Mouse (Mus musculus) frontal cortex, postnatal 14 days (tissue): Measurements from ENCODE around the gene Slc6a3.

Experiments used
- DNase-seq, 2 experiments: peaks; one replicate each; pipeline ENCODE4 v3.0.0; 2022; ENCODE audit warnings: low spot score in 2 of 2

Slc6a3 gene

DNA sequence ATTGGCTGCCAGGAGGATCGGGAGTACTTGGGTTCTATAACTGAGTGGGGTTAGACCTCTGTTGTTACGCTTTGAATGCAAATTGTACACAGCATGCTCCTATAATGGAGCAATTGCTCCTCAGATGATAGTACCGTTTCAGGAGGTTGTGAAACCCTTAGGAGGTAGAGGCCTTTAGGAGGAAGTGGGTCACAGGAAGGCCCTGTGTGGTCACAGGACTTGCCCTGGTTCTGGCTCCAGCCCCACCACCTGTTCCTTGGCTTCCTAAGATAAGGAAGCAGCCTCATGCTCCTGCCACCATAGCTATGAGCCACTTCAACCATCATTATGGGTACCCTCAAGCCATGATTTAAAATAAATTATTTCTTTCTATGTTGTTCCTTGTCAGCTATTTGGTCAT lies 54.9 kb downstream of the Slc6a3 start:
- no peak for DNase-seq

- no peak for DNase-seq
Measured at GRCm38 (mm10) chr13:73592546-73592945, 56.0 kb downstream of the Slc6a3 start.

GRCm38 (mm10) chr13:73596276-73596675 lies 59.7 kb downstream of the Slc6a3 start:
- no peak for DNase-seq

- no peak for DNase-seq
Measured at GRCm38 (mm10) chr13:73600217-73600616, 63.7 kb downstream of the Slc6a3 start.

GRCm38 (mm10) chr13:73603046-73603445 lies 66.5 kb downstream of the Slc6a3 start:
- no peak for DNase-seq

- DNase-seq = peak; percentile 94 to 98
Measured at GRCm38 (mm10) chr13:73603522-73604155, 67.1 kb downstream of the Slc6a3 start, which contains the start of gene Clptm1l. Clptm1l (plus strand) TSS chr13:73604006.

DNA sequence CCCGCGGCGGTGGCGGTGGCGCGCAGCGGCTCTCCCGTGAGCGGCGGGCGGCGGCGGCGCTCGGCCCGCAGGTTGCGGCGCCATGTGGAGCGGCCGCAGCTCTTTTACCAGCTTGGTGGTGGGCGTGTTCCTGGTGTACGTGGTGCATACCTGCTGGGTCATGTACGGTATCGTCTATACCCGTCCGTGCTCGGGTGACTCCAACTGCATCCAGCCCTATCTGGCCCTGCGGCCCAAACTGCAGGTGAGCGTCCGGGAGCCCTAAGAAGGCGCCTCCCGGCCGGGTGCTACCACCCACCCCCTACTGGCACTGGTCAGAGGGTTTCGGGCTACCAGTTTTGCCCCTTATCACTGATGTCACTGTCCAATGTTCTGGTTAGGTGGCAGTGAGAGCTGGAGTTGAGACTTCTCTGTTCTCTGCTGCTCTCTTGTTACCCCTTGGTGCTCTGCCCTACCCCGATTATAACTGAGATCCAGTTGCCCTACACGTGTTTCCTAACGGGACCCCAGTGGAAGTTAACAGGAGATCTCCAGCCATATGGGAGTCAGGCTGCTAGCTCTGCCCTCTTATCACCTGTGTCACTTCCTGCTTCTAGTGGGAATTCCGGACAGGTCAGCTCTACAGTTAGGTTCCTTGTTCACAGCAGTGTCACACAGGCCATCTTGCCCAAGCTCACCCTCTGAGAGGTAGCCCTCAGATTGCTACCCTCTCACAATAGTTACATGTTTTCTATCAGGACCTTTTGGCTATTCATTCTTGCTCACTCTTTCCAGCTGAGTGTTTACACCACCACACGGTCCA lies 67.8 kb downstream of the Slc6a3 start:
- DNase-seq = no peak

DNA sequence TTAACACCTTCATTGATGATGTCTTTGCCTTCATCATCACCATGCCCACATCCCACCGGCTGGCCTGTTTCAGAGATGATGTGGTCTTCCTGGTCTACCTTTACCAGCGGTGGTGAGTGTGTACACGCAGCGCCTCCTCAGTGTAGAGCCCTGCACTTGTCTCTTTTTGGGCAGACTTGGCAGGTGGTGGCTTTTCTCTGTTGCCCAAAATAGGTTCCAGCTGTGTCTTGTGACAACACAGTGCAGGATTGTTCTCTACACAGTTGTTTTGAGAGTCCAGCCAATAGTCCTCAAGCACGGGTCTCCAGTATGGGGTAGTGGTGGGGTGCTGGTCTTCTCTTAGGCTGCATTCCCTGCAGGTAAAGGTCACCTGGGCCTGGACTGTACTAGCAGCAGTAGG lies 81.9 kb downstream of the Slc6a3 start:
- no peak for DNase-seq

- no peak for DNase-seq
Measured at GRCm38 (mm10) chr13:73620637-73621036, 84.1 kb downstream of the Slc6a3 start.

GRCm38 (mm10) chr13:73626410-73626744 lies 89.8 kb downstream of the Slc6a3 start:
- DNase-seq = no peak

DNA sequence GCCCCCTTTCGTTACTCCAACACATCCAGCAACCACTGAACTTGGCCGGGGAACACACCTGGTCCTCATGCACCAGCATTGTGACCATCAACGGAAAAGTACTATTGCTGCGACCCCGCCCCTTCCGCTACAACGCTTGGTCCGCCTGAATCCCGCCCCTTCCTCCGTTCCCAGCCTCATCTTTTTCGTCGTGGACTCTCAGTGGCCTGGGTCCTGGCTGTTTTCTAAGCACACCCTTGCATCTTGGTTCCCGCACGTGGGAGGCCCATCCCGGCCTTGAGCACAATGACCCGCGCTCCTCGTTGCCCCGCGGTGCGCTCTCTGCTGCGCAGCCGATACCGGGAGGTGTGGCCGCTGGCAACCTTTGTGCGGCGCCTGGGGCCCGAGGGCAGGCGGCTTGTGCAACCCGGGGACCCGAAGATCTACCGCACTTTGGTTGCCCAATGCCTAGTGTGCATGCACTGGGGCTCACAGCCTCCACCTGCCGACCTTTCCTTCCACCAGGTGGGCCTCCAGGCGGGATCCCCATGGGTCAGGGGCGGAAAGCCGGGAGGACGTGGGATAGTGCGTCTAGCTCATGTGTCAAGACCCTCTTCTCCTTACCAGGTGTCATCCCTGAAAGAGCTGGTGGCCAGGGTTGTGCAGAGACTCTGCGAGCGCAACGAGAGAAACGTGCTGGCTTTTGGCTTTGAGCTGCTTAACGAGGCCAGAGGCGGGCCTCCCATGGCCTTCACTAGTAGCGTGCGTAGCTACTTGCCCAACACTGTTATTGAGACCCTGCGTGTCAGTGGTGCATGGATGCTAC lies 90.4 kb downstream of the Slc6a3 start, which contains the start of gene Tert:
TSS of gene Tert (plus strand) at position 167 of the 805 bp plus-strand sequence.
- DNase-seq = peak; percentile 27 to 29
